ENCODE assay signal across 15 mouse cellular contexts in the genomic region with DNA sequence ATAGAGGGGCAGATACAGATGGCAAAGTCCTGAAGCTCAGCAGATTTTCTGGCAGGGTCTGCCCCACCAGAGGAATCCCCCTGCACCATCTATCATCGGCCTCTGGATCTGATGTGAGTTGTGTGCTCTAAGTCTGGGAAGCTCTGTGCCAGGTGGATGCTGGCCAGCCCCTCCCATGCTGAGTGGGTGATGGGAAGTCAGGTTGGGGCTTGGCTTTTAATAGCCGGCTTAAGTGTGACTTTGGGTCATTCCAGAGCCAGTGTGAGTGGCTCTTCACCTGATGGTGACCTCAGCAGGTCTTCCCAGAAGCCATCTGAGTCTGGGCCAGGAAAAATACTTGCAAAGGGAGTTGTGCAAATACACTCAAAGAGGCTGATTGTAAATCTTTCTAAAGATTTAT. TPM values are rescaled to one million over a fixed set of nuclear protein-coding genes. Genes with fewer than 3 reads are reported as not detected.
DNase-seq lines count a peak whose midpoint lies in the region; ATAC-seq and TF ChIP-seq lines count a peak whose summit lies in the region.
"Had no signal": no experiment of that assay in that cellular context is flagged by ENCODE, and none has a peak within 500 bp of the region (broad histone marks: within the 10 kb centered on the region; RNA-seq: fewer than 3 reads in every experiment).

No protein-coding gene starts in this region.

- WGBS in heart, embryonic 10.5 days, result 56% methylated on average over 2 of the region's 2 CpGs
- WGBS in lung, embryonic 14.5 days, result 34% methylated on average over 2 of the region's 2 CpGs
- WGBS in forebrain, embryonic 15.5 days, result 71% methylated on average over 2 of the region's 2 CpGs

- no peak for TF ChIP-seq CTCF in lung, embryonic 14.5 days (IDR thresholded peaks at IDR 0.05; ENCODE audit: low read depth)

- peak; percentile 88 for ATAC-seq in lung, embryonic 14.5 days (ENCODE audit: insufficient read depth)
- no peak for ATAC-seq in forebrain, embryonic 15.5 days (replicated peaks)

- DNase-seq in heart, adult 18-20 months, result peak; percentile 80
- no peak for DNase-seq in heart, embryonic 10.5 days (ENCODE audit: low spot score)
- DNase-seq in NIH3T3 (ENCODE audit: low read depth), result peak; percentile 67
- peak; percentile 95 for DNase-seq in gonadal fat pad, adult 2 months (ENCODE audit: low read depth)
- DNase-seq in lung, embryonic 14.5 days, result peak; percentile 63
- no peak for DNase-seq in embryo, embryonic 10 days (ENCODE audit: low spot score)
- DNase-seq in adrenal gland, postnatal 36 days, result no peak
- DNase-seq: cerebellum, postnatal 36 days; kidney, postnatal 36 days; right cerebral cortex, postnatal 25 days; thymus, postnatal 36 days had no signal

- H3K27ac ChIP-seq in heart, embryonic 10.5 days, result no peak overlapping the region
- H3K27ac ChIP-seq in lung, embryonic 14.5 days (ENCODE audit: low read depth), result no peak overlapping the region
- no peak overlapping the region for H3K27ac ChIP-seq in forebrain, embryonic 15.5 days (replicated peaks)
- H3K27ac ChIP-seq: hindbrain, embryonic 10.5 days had no signal

- no peak overlapping the region for H3K4me3 ChIP-seq in heart, embryonic 10.5 days
- no peak overlapping the region for H3K4me3 ChIP-seq in lung, embryonic 14.5 days (ENCODE audit: low read depth, low read length)
- no peak overlapping the region for H3K4me3 ChIP-seq in forebrain, embryonic 15.5 days
- H3K4me3 ChIP-seq: hindbrain, embryonic 10.5 days had no signal

- H3K36me3 ChIP-seq in heart, embryonic 10.5 days, result no peaks in the 10 kb centered on the region
- no peaks in the 10 kb centered on the region for H3K36me3 ChIP-seq in lung, embryonic 14.5 days (ENCODE audit: insufficient read depth)
- no peaks in the 10 kb centered on the region for H3K36me3 ChIP-seq in forebrain, embryonic 15.5 days
- H3K36me3 ChIP-seq: hindbrain, embryonic 10.5 days had no signal

- no peak overlapping the region for H3K4me2 ChIP-seq in lung, embryonic 14.5 days
- no peak overlapping the region for H3K4me2 ChIP-seq in forebrain, embryonic 15.5 days (replicated peaks)

- H3K9ac ChIP-seq in lung, embryonic 14.5 days, result no peak overlapping the region
- H3K9ac ChIP-seq in forebrain, embryonic 15.5 days (replicated peaks), result no peak overlapping the region

- H3K27me3 ChIP-seq in heart, embryonic 10.5 days (ENCODE audit: insufficient read depth, poor library complexity, severe bottlenecking), result no peaks in the 10 kb centered on the region
- H3K27me3 ChIP-seq in lung, embryonic 14.5 days (ENCODE audit: insufficient read depth, low read length), result no peaks in the 10 kb centered on the region
- no peaks in the 10 kb centered on the region for H3K27me3 ChIP-seq in forebrain, embryonic 15.5 days

- no peaks in the 10 kb centered on the region; the same call in 1 of the 2 replicates for H3K9me3 ChIP-seq in heart, embryonic 10.5 days
- no peaks in the 10 kb centered on the region for H3K9me3 ChIP-seq in lung, embryonic 14.5 days (ENCODE audit: low read depth, low read length)
- H3K9me3 ChIP-seq in forebrain, embryonic 15.5 days, result no peaks in the 10 kb centered on the region

- peaks cover 12% of the 10 kb centered on the region for H3K4me1 ChIP-seq in heart, embryonic 10.5 days
- H3K4me1 ChIP-seq in lung, embryonic 14.5 days (ENCODE audit: insufficient read depth), result no peaks in the 10 kb centered on the region
- H3K4me1 ChIP-seq in forebrain, embryonic 15.5 days, result no peaks in the 10 kb centered on the region
- H3K4me1 ChIP-seq: hindbrain, embryonic 10.5 days had no signal

RNA-seq across cellular contexts. Expression of a gene that starts 22.0 kb away (rescaled TPM):
- total RNA-seq in heart, adult 18-20 months (2021), result under 1 TPM; 0.41 to 0.74 TPM
- polyA plus RNA-seq in heart, embryonic 10.5 days (2016; fragmentation: Nextera tagmentation; extraction: Ambion mirVana), result 0.03 TPM in 1 of 2 replicates, not detected in the other
- 0.03 TPM in 1 of 2 replicates, not detected in the other for polyA plus RNA-seq in gonadal fat pad, adult 2 months (2012; rRNA removed)
- not detected in 2 replicates for polyA plus RNA-seq in lung, embryonic 14.5 days (2014; fragmentation: Nextera tagmentation; extraction: Ambion mirVana)
- polyA plus RNA-seq in forebrain, embryonic 15.5 days (2015; fragmentation: Nextera tagmentation; extraction: Ambion mirVana), result not detected in 2 replicates
- total RNA-seq in adrenal gland, postnatal 36 days (2021), result not detected
- total RNA-seq: adrenal gland, postnatal 4 days; megakaryocyte, adult 5-6 weeks had no signal
- polyA plus RNA-seq: hindbrain, embryonic 10.5 days had no signal

RNA-seq across cellular contexts. Expression of a gene that starts 37.6 kb away (rescaled TPM):
- total RNA-seq in heart, adult 18-20 months (2021), result 100 to 1,000 TPM; 256 to 257 TPM
- polyA plus RNA-seq in heart, embryonic 10.5 days (2016; fragmentation: Nextera tagmentation; extraction: Ambion mirVana), result 13.9 and 27.9 TPM in 2 replicates
- 2.4 and 4.5 TPM in 2 replicates for polyA plus RNA-seq in gonadal fat pad, adult 2 months (2012; rRNA removed)
- polyA plus RNA-seq in lung, embryonic 14.5 days (2014; fragmentation: Nextera tagmentation; extraction: Ambion mirVana), result 4.3 and 5.3 TPM in 2 replicates
- 9.6 and 10.3 TPM in 2 replicates for polyA plus RNA-seq in forebrain, embryonic 15.5 days (2015; fragmentation: Nextera tagmentation; extraction: Ambion mirVana)
- 10 to 100 TPM; 20.8 to 26.1 TPM for total RNA-seq in adrenal gland, postnatal 36 days (2021)

RNA-seq across cellular contexts. Expression of a gene that starts 57.6 kb away (rescaled TPM):
- total RNA-seq in heart, adult 18-20 months (2021), result 1 to 10 TPM; 4.7 to 5.4 TPM
- polyA plus RNA-seq in heart, embryonic 10.5 days (2016; fragmentation: Nextera tagmentation; extraction: Ambion mirVana), result 1.9 and 3.6 TPM in 2 replicates
- polyA plus RNA-seq in gonadal fat pad, adult 2 months (2012; rRNA removed), result 2.5 and 2.7 TPM in 2 replicates
- polyA plus RNA-seq in lung, embryonic 14.5 days (2014; fragmentation: Nextera tagmentation; extraction: Ambion mirVana), result 0.51 and 0.61 TPM in 2 replicates
- 0.36 and 0.79 TPM in 2 replicates for polyA plus RNA-seq in forebrain, embryonic 15.5 days (2015; fragmentation: Nextera tagmentation; extraction: Ambion mirVana)
- total RNA-seq in adrenal gland, postnatal 36 days (2021), result not detected
- total RNA-seq: megakaryocyte, adult 5-6 weeks had no signal

Comparison
In these comparisons a context has a peak if more than half of its experiments do, and no peak if none do; other contexts are left out.
1. DNase-seq: peak in heart, adult 18-20 months (2 of 2), NIH3T3 (single experiment), gonadal fat pad, adult 2 months (single experiment) and lung, embryonic 14.5 days (single experiment); none in heart, embryonic 10.5 days (single experiment), embryo, embryonic 10 days (single experiment) and adrenal gland, postnatal 36 days (0 of 2).